Mouse (Mus musculus): ENCODE data around the gene Egf. TPM values are rescaled to one million over a fixed set of nuclear protein-coding genes. Genes with fewer than 3 reads are reported as not detected.

Egf gene
- polyA plus RNA-seq (2012; rRNA removed), result 3.3 and 3.6 TPM in 2 replicates

DNA sequence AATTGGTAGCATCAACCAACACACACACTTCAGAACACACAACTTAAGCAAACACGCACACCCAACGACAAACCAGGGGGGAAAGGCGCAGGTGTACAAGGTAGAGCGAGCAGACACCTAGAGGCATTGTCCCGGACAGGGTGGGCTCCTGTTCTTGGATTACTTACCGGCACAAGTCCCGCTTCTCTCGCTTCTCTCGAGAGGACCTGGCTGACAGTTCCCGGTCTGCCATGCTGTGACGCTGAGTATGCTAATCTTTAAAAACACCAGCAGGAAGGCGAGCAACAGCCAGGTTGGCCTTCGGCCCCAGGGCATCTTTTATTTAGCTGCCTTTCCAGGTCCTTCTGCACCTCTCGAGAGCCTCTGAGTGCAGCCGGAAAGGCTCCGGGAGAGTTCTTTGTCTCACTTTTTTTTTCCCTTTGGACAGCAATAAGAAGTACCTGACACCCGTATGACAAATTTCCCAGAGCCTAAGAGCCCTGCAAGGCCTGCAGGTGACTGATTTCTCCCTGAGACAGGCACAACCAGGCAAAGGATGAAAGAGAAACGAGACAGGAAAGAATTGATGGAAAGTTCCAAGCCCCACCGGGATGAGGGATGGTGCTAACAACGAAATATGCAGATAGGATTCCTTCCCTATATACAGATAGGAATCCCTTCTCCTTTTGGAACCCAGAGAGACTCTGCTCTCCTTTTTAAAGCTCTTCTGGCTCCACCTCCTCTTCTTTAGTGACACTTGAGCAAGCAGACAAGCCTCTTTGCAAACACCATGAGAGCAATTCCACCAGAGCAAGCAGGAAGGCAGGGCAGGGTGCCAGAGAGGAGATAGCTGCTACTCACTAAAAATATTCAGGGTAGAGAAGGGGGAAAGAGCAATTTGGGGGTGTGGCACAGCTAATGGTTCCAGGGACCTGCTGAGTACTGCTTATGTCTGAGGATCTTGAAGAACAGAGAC, at the start of gene Egf:
TSS of gene Egf (minus strand) at position 667 of the 955 bp plus-strand sequence.

DNA sequence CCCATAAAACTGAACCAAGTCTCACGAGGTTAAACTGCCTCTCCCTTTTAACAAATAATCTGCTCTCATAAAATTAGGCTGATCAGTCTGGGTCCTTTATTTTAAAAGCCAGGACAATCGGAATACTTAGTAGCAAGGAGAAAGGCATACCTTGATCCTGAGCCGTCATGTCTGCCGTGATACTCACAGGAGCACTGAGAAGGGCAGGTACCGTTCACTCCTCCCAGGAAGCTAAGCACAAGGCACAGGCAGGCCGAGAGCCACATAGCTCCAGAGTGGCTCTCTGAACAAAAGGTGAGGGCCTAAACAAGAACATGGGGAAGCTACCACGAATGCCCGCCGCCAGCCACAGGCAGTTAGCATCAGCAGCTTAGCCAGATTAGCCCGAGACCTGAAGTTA, 48.6 kb upstream of the Egf start, which contains the start of gene Lrit3:
TSS of gene Lrit3 (minus strand) at position 266 of the 400 bp plus-strand sequence.

Other genes starting within 250 kb of the Egf start
- gene Elovl6, start 223.0 kb downstream of the Egf start, polyA plus RNA-seq (2012; rRNA removed), result 29.5 and 37.6 TPM in 2 replicates
- 0.07 and 0.13 TPM in 2 replicates for gene Lrit3, start 48.7 kb upstream of the Egf start, polyA plus RNA-seq (2012; rRNA removed)
- 0.40 and 0.82 TPM in 2 replicates for gene Rrh, start 67.3 kb upstream of the Egf start, polyA plus RNA-seq (2012; rRNA removed)
- gene Gar1, start 76.1 kb upstream of the Egf start, polyA plus RNA-seq (2012; rRNA removed), result 122 and 179 TPM in 2 replicates
- gene Cfi, start 80.6 kb upstream of the Egf start, polyA plus RNA-seq (2012; rRNA removed), result 2.2 and 5.7 TPM in 2 replicates
- gene Pla2g12a, start 123.3 kb upstream of the Egf start, polyA plus RNA-seq (2012; rRNA removed), result 19.0 and 20.5 TPM in 2 replicates
- gene Casp6, start 146.1 kb upstream of the Egf start, polyA plus RNA-seq (2012; rRNA removed), result 67.0 and 68.0 TPM in 2 replicates
- gene Mcub, start 214.9 kb upstream of the Egf start, polyA plus RNA-seq (2012; rRNA removed), result 1.2 and 1.5 TPM in 2 replicates